Mouse (Mus musculus): ENCODE results near the gene Tpte. TPM values are rescaled to one million over a fixed set of nuclear protein-coding genes. Genes with fewer than 3 reads are reported as not detected.

Tpte gene
- total RNA-seq, 4 experiments from 2014 or later = not detected

DNA sequence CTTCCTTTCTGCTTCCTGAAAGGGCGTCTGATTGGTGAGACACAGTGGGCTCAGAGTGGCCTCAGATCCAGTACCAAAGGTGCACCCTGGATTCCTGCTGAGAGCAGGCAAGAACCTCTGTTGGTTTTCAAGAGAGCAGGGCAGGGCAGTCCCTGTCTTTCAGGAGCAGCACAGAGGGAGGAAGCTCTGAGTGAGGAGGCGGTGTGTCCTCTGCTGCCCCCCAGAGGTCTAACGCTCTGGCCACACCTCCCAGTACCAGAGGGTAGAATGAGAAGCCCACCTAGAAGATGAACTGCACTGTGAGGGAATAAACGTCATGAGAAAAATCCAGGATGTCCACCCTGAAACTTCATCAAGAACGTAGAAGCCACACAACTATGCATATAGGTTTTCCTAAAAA lies 93.7 kb downstream of the Tpte start:
- peak; percentile 27 for DNase-seq (ENCODE audit: low spot score)

DNA sequence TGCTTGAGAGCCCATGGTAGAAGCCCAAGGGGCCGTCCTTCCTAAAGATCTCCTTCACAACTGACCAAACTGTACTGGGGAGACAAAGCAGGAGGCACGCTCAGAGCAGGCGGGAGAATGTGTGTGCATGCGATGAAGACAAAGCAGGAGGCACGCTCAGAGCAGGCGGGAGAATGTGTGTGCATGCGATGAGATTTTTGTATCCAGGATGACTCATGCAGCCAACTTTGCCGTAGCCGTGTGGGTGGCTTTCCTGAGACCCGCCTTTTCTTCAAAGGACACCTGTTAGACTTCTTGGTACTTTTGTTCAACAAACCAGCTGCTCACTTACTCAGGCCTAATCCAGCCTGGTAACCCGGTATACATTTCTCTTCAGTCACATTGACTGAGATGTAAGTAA lies 97.7 kb downstream of the Tpte start:
- DNase-seq (ENCODE audit: low spot score) = no peak

DNA sequence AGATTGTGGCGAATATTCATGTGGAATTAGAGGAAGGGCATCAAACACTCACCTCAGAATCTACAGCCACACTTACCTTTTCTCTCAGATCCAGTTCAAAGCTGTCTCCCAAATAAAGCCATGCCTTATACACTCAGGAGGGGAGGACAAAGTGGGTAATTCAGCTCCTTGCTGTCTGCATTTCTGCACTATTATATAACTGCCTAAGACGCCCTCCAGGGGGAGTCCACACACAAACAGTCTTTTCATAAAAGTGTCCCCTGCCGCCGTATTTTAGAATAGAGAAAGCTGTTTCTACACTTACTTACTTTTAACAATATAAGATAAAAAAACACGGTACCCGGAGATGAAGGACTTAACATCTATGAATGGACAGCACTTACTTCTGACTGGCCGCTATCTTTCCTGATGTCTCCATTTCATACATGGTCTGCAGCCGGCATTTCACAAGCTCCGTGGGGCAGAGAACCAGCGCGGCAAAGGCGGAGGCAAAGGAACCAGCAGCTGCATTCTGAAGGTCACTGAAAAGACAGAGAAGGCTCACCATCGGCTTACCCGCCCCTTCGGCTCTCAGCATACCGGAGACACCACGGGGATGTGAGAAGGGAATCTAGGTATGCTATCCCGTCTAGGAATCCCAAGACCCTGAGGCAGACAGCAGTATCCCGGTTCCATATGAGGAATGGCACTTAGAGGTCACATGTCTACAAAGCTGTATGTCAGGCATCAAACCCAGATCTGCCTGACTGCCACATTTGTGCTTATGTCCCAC lies 99.8 kb downstream of the Tpte start:
- no peak for DNase-seq (ENCODE audit: low spot score)

DNA sequence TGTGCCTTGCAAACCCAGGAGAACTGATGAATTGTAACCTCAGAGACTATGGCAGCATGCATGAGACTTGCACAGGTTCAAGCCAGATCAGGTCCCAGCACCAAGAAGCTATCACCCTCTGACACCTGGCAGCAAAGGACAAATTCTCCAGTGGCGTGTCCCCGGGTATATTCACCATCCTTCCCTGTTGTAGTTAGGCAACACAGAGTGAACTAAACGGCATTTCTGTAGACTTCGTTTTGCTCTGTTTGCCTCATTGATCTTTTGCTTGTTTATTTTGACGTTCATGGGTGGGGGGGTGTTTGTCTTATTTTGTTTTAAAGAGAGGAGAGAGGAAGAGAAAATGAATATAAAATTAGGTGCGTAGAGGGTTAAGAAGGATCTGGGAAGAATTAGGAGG lies 101.9 kb downstream of the Tpte start:
- DNase-seq (ENCODE audit: low spot score) = no peak

DNA sequence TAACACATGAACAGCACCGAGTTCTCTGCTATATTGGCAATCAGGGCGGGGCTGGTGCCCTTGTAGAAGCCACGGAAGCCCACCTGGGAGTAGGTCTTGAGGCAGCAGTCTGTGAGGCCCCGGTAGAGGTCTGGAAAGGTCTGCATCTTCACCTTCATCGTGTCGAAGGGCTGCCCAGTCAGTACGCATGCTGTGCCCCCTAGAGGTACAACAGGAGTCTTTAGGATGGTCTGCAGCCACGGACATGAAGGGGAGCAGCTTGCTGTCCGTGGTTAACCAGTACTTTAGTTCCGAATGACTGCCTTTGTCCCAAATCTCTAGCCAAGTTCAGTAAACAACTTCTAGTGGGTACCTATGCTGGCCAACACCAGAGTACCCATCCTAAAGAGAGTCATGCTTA lies 106.6 kb downstream of the Tpte start:
- no peak for DNase-seq (ENCODE audit: low spot score)

DNA sequence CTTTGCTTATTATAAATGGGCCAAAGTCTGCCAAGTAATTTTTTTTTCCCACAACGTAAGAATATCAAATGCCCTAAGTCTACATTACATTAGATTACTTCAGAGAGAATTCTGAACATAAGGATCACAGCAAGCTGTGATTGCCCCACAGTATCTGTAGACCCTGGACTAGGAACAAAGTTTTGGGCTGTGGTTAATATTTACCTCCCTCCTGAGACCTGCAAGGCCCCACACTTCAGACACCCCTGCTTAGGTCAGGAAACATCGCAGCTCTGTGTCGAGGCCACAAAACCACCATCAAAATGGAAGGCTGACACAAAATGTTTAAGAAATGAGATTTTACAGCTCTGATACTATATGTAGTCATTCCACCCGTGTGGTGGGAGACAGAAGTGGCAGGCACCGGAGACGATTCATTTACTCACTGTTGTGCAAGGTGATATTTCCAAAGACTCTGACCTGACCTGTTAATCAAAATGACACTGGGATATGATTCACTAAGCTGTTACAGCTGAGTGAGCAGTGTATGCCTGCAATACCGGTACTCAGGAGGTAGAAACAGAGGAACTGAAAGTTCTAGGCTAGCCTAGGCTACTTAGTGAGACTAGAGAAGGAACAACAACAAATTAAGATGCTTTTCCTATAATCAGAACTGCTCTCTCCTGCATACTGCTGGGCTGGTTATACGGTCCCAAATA lies 107.7 kb downstream of the Tpte start:
- no peak for DNase-seq (ENCODE audit: low spot score)

DNA sequence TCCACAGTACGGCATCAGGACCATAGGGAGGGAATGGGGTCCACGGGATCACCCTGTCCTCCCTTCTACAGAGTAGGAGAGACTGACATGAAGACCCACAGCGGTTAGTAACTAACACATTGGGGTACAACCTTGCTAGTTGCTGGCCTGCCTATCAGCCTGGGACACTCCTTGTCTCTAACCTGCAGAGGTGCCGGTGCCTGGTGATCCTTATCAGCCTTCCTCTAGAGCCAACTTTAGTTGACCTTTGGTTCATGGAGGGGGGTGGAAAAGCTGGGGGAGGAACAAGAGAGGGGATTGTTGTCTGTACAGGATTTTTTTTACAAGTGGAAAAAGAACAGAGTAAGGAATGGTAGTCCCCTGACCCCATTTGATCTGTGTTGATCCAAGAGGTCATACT lies 111.2 kb downstream of the Tpte start:
- no peak for DNase-seq (ENCODE audit: low spot score)

DNA sequence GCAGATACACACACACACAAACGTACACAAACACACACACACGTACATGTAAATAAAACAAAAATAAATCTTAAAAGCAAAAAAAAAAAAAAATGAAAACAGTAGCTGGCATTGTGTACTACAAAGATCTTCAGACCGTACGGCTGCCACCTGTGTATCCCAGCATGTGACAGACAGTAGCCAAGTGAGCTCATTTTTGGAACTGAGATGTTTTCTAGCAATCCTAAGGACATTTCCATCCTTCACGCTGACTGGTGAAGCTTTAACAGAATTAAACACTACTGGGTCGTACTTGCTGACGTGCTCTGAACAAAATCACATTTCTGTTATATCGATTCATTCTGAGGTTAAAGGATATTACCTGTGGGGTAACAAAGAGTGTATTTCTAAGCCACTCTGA lies 112.0 kb downstream of the Tpte start:
- no peak for DNase-seq (ENCODE audit: low spot score)

DNA sequence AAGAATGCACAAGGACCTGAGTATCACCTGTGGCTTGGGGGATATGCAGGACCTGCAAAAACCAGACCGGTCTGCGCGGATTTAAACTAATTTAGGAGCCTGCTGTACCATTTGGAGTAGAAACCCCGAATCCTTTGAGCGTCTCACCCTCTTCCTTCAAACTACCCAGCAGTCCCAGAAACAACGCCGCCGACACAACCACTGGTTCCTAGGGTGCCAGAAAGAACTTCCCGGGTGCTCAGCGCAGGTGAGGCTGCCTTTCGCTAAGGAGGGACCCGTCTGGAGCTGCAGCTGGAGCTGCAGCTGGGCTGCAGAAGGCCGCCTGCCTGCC lies 114.5 kb downstream of the Tpte start:
- no peak for DNase-seq (ENCODE audit: low spot score)

DNA sequence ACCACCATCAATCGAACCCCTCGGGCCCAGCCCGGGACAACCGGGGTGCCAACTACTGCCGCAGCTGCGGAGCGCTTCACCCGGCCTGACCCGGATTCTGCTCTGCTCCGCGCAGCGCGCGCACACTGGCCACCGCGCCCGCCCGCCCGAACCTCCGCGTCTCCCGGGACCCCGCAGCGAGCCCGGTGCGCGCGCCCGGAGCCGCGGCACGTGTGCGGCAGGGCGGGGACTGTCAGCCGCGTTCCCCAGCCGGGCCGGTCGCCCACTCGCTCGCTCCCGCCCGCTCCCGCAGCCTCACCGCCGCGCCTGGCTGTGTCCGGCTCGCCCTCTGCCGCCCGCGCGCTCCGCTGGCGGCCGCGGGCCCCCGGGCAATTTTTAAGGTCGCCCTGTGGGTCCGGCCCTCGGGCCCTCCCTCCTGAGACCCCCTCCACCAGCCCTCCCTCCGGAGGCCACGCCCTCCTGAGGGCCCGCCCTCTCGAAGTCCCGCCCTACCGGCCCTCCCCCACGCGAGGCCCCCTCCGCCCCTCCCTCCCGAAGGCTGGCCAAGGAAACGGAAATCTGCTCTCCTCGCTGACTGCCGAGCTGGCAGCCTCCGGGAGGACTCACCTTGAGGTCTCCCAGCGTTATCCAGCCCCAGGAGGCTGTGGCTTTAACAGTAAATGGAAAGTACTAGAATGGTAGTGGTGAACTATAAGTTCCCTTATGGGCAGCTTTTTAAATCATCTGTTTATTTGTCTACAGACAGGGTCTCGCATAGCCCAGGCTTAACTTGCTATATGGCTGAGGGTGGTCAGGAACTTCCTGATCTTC lies 115.1 kb downstream of the Tpte start, which contains the start of gene Slc25a15:
Gene Slc25a15, minus strand, starts transcription at position 456 of the 810 bp plus-strand sequence.
- DNase-seq (ENCODE audit: low spot score) = peak; percentile 86

DNA sequence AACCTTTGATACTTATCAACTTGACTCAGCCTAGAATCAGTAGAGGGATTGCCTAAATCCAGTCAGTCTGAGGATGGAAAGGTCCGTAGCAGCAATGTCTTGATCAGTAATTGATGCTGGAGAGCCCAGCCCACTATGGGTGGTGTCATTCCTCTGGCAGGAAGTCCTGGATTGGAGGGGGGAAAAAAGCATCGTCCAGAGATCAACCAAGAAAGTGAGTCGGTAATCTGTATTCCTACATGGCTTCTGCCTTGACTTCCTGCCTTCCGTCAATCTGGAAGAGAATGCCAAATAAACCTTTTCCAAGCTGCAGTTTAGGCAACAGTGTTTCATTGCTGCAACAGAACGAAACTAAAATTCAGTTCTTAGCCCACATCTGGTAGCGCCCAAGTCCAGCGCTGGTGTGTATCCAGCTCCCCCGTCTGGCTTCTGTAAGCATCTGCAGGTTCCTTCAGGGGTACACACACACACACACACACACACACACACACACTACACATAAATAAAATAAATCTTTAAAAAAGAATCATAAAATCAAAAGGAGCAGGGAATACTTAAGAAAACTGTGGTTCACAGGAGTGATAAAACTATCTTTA lies 116.1 kb downstream of the Tpte start:
- DNase-seq (ENCODE audit: low spot score) = no peak

DNA sequence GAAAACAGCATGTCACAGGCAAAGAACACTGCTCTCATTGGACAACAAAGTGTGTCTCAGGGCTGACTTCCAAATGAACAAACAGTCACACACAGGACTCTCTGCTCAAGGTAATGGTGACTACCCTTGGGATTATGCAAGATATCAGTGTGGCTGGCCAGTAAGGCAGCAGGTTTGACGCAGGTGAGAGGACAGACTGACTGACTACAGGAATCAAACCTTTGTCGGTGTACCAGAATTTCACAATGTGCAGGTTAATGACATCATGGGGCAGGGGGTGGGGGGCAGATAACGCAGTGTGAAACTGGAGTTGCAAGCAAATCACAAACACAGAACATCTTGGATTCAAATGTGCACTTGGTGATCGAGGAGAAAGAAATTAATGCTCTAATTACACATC lies 117.4 kb downstream of the Tpte start:
- DNase-seq (ENCODE audit: low spot score) = no peak

DNA sequence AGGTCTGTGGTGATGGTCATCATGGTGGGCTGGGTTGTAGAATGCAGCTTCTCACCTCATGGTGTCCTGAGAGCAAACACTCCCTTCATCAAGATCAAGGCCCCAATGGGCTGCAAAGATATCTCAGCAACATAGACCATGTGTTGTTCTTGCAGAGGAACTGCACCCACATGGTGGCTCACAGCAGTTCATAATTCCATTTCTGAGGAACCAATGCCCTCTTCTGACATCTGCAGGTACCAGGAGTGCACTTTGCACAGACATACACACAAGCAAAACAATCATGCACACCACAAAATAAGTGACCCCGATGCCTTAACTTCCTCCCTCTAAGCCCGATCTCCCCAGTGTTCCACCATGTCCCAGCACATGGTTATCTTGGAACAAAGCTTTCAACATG lies 120.0 kb downstream of the Tpte start:
- DNase-seq (ENCODE audit: low spot score) = no peak

DNA sequence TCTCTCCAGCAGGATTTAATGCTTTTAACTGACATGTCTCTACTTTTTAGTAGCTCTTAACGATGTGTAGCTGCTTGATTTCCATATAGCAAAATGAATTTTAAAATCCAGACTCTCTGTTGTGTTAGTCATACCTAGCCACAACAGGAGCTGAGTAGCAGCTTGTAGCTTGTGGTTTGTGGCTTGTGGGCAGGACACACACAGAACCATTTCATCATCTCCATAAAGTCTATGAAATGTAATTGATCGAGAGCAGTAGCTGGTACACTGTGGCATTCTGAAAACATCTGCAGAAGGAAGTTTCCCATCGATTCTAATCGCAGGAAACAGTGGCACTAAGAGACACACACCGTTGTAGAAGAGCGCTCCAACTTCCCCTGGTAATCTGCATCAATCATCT lies 122.5 kb downstream of the Tpte start:
- no peak for DNase-seq (ENCODE audit: low spot score)

DNA sequence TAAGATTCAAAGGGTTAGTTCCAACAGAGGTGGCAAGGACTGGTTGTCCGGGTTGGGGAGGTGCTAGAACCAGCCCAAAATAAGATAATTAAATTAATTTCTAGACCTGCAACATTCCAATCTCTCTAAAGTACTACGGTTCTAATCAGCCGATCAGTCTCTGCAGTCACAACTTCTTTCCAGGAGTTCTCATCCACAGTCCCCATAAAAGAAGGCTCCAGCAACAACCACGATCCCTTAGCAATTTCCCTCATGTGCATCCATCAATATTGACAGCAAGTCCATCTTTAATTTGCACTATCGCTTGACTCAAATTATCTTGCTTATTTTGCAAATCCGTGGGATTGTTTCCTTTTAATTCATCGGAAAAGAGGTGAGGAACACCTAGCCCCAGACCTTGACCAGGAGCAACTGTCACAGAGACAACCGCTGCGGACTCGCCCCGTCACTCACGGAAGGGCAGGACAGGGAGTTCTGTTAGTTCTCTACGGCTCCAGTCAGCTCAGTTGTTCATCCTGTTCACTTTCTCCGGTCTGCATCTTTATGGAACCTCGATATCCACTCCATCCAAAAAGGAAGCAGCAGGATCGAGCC lies 127.5 kb downstream of the Tpte start:
- no peak for DNase-seq (ENCODE audit: low spot score)

DNA sequence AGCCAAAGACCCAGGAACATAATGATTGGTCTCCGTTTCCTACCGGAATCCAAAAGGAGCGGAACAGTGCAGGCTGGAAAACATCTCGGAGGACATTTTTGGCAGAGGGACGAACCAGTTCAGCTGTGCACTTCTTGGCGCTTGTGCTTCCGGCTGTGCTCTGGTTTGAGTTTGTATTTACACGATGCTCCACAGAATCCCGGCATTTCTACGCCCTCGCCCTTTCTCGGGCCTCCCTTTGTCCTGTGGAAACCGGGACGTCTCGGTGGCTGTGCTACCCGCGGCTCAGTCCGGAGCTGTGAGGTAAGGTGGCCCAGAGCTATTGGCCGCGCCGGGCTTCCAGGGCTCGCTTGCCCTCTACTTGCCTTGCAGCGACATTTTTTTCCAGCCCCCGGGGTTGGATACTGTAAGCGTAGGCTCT lies 128.1 kb downstream of the Tpte start, which contains the start of gene Mrps31:
Gene Mrps31, plus strand, starts transcription at position 80 of the 421 bp plus-strand sequence.
- DNase-seq (ENCODE audit: low spot score) = peak; percentile 92

DNA sequence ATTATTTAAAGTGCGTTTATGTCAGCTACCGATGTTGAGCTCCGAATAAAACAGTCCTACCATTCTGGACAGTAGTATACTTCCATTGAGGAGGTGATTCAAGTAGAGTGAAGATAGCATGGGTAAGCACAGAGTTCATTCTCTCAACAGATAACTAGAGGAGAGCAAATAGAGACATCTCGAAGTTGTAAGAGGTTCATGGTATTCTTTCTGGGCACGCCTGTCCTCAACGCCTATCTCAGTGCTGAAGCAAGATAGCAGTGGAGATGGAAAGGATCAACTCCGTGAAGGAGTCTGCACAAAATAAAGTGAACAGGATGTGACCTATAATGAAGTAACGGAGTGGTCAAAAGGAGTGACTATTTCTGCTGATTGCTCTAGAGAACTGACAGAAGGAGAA lies 128.7 kb downstream of the Tpte start:
- no peak for DNase-seq (ENCODE audit: low spot score)
